Mouse (Mus musculus): Measurements from ENCODE around the gene Slc1a7.

Gene Slc1a7

GRCm38 (mm10) chr4:108055873-108056272 is 87.7 kb downstream of the Slc1a7 start:
- DNase-seq: no peak

GRCm38 (mm10) chr4:108057247-108057646 is 89.1 kb downstream of the Slc1a7 start:
- DNase-seq: no peak

GRCm38 (mm10) chr4:108058166-108058565 is 90.0 kb downstream of the Slc1a7 start:
- no peak for DNase-seq

- DNase-seq: no peak
Observed at GRCm38 (mm10) chr4:108059601-108060379, 91.7 kb downstream of the Slc1a7 start.

- no peak for DNase-seq
Observed at GRCm38 (mm10) chr4:108060774-108061173, 92.6 kb downstream of the Slc1a7 start.

GRCm38 (mm10) chr4:108062524-108062923 is 94.4 kb downstream of the Slc1a7 start:
- no peak for DNase-seq
